In the genomic region with DNA sequence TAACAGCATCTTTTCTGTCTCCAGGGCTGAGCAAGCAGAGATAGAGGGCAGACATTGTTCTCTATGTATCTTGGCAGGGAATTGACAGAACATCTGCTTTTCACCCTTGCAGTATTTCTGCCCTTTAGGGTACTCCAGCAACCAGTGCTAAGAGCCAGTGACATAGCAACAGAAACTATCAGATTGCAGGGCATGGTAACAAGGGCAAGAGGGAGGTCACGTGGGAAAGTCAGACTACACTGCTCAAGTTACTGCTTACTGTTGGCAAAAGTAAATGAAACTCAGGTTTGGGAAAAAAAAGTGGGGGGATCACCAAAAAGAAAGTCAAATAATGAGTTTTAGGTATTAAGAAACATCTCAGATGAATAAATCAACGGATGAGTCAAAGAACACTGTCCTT, we compare ENCODE assay signal across 19 mouse cellular contexts. TPM values are rescaled to one million over a fixed set of nuclear protein-coding genes. Genes with fewer than 3 reads are reported as not detected.
DNase-seq lines count a peak whose midpoint lies in the region; ATAC-seq and TF ChIP-seq lines count a peak whose summit lies in the region.
"Had no signal": no experiment of that assay in that cellular context is flagged by ENCODE, and none has a peak within 500 bp of the region (broad histone marks: within the 10 kb centered on the region; RNA-seq: fewer than 3 reads in every experiment).

No protein-coding gene starts in this region.

- no peak for ATAC-seq in heart, embryonic 12.5 days (ENCODE audit: insufficient number of reproducible peaks, low FRiP score)
- 0 out of 2 replicates have a peak, but pooled peaks have one; percentile 46 for ATAC-seq in stomach, embryonic 14.5 days (ENCODE audit: insufficient number of reproducible peaks, insufficient read depth, low FRiP score, low read depth)
- no peak for ATAC-seq in stomach, postnatal 0 days (ENCODE audit: low FRiP score, low TSS enrichment)
- ATAC-seq in monocyte, adult 5-6 weeks (replicated peaks; ENCODE audit: insufficient number of reproducible peaks, low FRiP score, low TSS enrichment, poor library complexity, severe bottlenecking) = no peak
- ATAC-seq: liver, embryonic 12.5 days had no signal

- no peak for TF ChIP-seq CTCF in stomach, postnatal 0 days (IDR thresholded peaks at IDR 0.05; ENCODE audit: low read depth)

- H3K9ac ChIP-seq in heart, embryonic 12.5 days = no peak overlapping the region
- H3K9ac ChIP-seq in stomach, embryonic 14.5 days (replicated peaks; ENCODE audit: low read depth, low read length) = no peak overlapping the region
- no peak overlapping the region for H3K9ac ChIP-seq in stomach, postnatal 0 days (ENCODE audit: low read length)
- H3K9ac ChIP-seq: hindbrain, embryonic 15.5 days; liver, embryonic 12.5 days; midbrain, embryonic 12.5 days; neural tube, embryonic 13.5 days had no signal

- H3K4me1 ChIP-seq in heart, embryonic 12.5 days (replicated peaks) = peaks cover 5% of the 10 kb centered on the region
- no peaks in the 10 kb centered on the region for H3K4me1 ChIP-seq in stomach, embryonic 14.5 days (ENCODE audit: control insufficient read depth, insufficient read depth, low read length)
- H3K4me1 ChIP-seq in stomach, postnatal 0 days (replicated peaks; ENCODE audit: control insufficient read depth, insufficient read depth) = no peaks in the 10 kb centered on the region
- H3K4me1 ChIP-seq: hindbrain, embryonic 15.5 days; liver, embryonic 12.5 days; midbrain, embryonic 12.5 days; neural tube, embryonic 13.5 days had no signal

- H3K27me3 ChIP-seq in heart, embryonic 12.5 days (replicated peaks) = no peaks in the 10 kb centered on the region
- H3K27me3 ChIP-seq in stomach, embryonic 14.5 days (ENCODE audit: control insufficient read depth, insufficient read depth, low read length) = no peaks in the 10 kb centered on the region
- no peaks in the 10 kb centered on the region for H3K27me3 ChIP-seq in stomach, postnatal 0 days (ENCODE audit: control insufficient read depth, insufficient read depth, low read length)
- H3K27me3 ChIP-seq: hindbrain, embryonic 15.5 days; liver, embryonic 12.5 days; midbrain, embryonic 12.5 days; neural tube, embryonic 13.5 days had no signal

- no peak overlapping the region for H3K4me2 ChIP-seq in heart, embryonic 12.5 days
- H3K4me2 ChIP-seq in stomach, embryonic 14.5 days (replicated peaks; ENCODE audit: low read depth, low read length) = no peak overlapping the region
- no peak overlapping the region for H3K4me2 ChIP-seq in stomach, postnatal 0 days (replicated peaks; ENCODE audit: low read depth)
- H3K4me2 ChIP-seq: hindbrain, embryonic 15.5 days; liver, embryonic 12.5 days; midbrain, embryonic 12.5 days; neural tube, embryonic 13.5 days had no signal

- no peaks in the 10 kb centered on the region for H3K36me3 ChIP-seq in heart, embryonic 12.5 days
- no peaks in the 10 kb centered on the region for H3K36me3 ChIP-seq in stomach, embryonic 14.5 days (ENCODE audit: control insufficient read depth, insufficient read depth, low read length)
- no peaks in the 10 kb centered on the region for H3K36me3 ChIP-seq in stomach, postnatal 0 days (ENCODE audit: control insufficient read depth, insufficient read depth, low read length)
- H3K36me3 ChIP-seq: forebrain, embryonic 10.5 days; heart, embryonic 10.5 days; hindbrain, embryonic 15.5 days; liver, embryonic 12.5 days; midbrain, embryonic 12.5 days; neural tube, embryonic 13.5 days had no signal

- intact Hi-C loops in heart, postnatal 14 days (cut with DNase I) = no loop called here

- no peaks in the 10 kb centered on the region for H3K9me3 ChIP-seq in heart, embryonic 12.5 days (replicated peaks)
- no peaks in the 10 kb centered on the region for H3K9me3 ChIP-seq in stomach, embryonic 14.5 days (ENCODE audit: control insufficient read depth, low read depth, low read length)
- no peaks in the 10 kb centered on the region for H3K9me3 ChIP-seq in stomach, postnatal 0 days (ENCODE audit: control insufficient read depth, low read length)
- H3K9me3 ChIP-seq: forebrain, embryonic 10.5 days; heart, embryonic 10.5 days; hindbrain, embryonic 15.5 days; liver, embryonic 12.5 days; midbrain, embryonic 12.5 days; neural tube, embryonic 13.5 days had no signal

- WGBS in heart, embryonic 12.5 days = 58% methylated on average over 2 of the region's 2 CpGs
- 53% methylated on average over 2 of the region's 2 CpGs for WGBS in stomach, embryonic 14.5 days
- 46% methylated on average over 2 of the region's 2 CpGs for WGBS in stomach, postnatal 0 days

- no peak for DNase-seq in heart, postnatal 14 days
- no peak for DNase-seq in stomach, postnatal 0 days (ENCODE audit: low spot score)
- peak; percentile 33 for DNase-seq in embryo, embryonic 9.5 days (ENCODE audit: extremely low spot score)
- DNase-seq in skeletal muscle tissue, adult 2 months (ENCODE audit: low read depth, low spot score) = peak; percentile 61
- DNase-seq in retina, embryonic 14.5 days (ENCODE audit: low spot score) = no peak
- DNase-seq: cerebellum, adult 11-12 months; kidney, adult 8-10 months; lung, postnatal 10 days; right cerebral cortex, adult 18-20 months; thymus, postnatal 4 days had no signal

- 0 out of 2 replicates have a peak overlapping the region, but pooled peaks have one; percentile 11 for H3K27ac ChIP-seq in heart, embryonic 12.5 days (ENCODE audit: poor library complexity, severe bottlenecking)
- H3K27ac ChIP-seq in stomach, embryonic 14.5 days (ENCODE audit: low read length) = no peak overlapping the region
- no peak overlapping the region for H3K27ac ChIP-seq in stomach, postnatal 0 days (replicated peaks)
- H3K27ac ChIP-seq: forebrain, embryonic 10.5 days; heart, embryonic 10.5 days; hindbrain, embryonic 15.5 days; liver, embryonic 12.5 days; midbrain, embryonic 12.5 days; neural tube, embryonic 13.5 days had no signal

- H3K4me3 ChIP-seq in heart, embryonic 12.5 days = no peak overlapping the region
- no peak overlapping the region for H3K4me3 ChIP-seq in stomach, embryonic 14.5 days (ENCODE audit: low read depth, low read length)
- no peak overlapping the region for H3K4me3 ChIP-seq in stomach, postnatal 0 days (ENCODE audit: low read depth, low read length)
- H3K4me3 ChIP-seq: forebrain, embryonic 10.5 days; heart, embryonic 10.5 days; hindbrain, embryonic 15.5 days; liver, embryonic 12.5 days; midbrain, embryonic 12.5 days; neural tube, embryonic 13.5 days had no signal

- TF ChIP-seq EP300 in stomach, postnatal 0 days (optimal IDR thresholded peaks at IDR 0.05) = no peak

RNA-seq across cellular contexts. Expression of a gene that starts 9.9 kb away (rescaled TPM):
- polyA plus RNA-seq in heart, embryonic 12.5 days (2016; fragmentation: Nextera tagmentation; extraction: Ambion mirVana) = 38.1 and 40.1 TPM in 2 replicates
- total RNA-seq in heart, postnatal 14 days (2021) = 100 to 1,000 TPM; 169 to 192 TPM
- 30.0 and 35.1 TPM in 2 replicates for polyA plus RNA-seq in stomach, embryonic 14.5 days (2014; fragmentation: Nextera tagmentation; extraction: Ambion mirVana)
- 15.7 and 20.2 TPM in 2 replicates for polyA plus RNA-seq in stomach, postnatal 0 days (2015; fragmentation: Nextera tagmentation; extraction: Ambion mirVana)
- total RNA-seq in monocyte, adult 5-6 weeks (2017) = 9.1 to 77.6 TPM (median 22.8 TPM) in 3 replicates

Comparison
In these comparisons a context has a peak if more than half of its experiments do, and no peak if none do; other contexts are left out.
1. DNase-seq: peak in embryo, embryonic 9.5 days (single experiment) and skeletal muscle tissue, adult 2 months (single experiment); none in heart, postnatal 14 days (0 of 2), stomach, postnatal 0 days (single experiment) and retina, embryonic 14.5 days (single experiment).